Mouse (Mus musculus) mouse embryonic stem cell (cell line): ENCODE data around the gene C530008M17Rik.

Experiments
- in situ Hi-C, 2 experiments: fragments of 300-500 bp; cut with MboI; formaldehyde crosslinking; loops; 1 replicate in 1 of 2; 3 replicates in 1 of 2; pipeline ENCODE4 v1.14.3; 2019 to 2020; ENCODE audit warnings: low sequenced_read_pairs in 2 of 2, low pct_unique_long_range_greater_than_20kb in 1 of 2, mixed read lengths in 1 of 2; ENCODE audit not compliant: unreplicated experiment in 1 of 2

The C530008M17Rik gene

DNA sequence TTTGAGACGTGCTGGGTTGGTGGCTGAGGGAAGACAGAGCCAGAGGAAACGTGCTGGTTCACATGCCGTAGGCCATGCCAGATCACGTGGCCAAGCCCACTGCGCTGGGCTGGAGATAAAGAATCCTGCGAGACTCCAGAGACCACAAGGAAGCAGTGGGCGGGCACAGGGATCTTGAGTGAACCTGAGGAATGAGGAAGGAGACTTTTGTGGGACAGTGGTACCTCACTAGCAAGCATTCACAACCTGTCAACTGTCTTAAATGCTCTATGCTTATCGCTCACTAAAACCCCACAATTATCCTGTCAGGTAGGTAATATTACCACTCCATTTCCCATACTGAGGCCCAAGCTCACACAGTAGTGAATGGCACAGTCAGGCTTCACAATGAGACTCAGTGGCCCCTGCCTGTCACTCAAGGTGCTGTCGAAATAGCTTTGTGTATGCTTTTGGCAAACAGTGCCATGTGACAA, 88.5 kb downstream of the C530008M17Rik start:
- in situ Hi-C loops: no loop called here

DNA sequence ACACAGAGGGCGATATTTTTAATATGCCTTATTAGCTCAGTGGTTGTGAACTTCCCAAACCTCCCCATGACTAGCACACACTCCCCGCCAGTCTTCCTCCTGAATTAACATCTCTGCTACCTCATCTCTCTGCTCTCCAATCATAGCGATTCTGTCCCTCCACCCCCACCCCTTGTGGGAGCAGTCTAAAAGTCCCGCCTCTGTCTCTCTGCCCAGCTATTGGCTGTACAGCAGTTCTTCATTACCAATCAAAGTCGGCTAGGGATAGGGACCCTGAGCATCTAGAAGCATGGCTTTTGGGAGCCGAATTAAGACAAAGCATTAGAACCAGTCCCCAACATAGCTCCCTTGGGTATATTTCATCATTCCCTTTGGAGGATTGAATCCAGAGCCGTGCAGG, 91.5 kb downstream of the C530008M17Rik start:
- in situ Hi-C loops: no loop called here

DNA sequence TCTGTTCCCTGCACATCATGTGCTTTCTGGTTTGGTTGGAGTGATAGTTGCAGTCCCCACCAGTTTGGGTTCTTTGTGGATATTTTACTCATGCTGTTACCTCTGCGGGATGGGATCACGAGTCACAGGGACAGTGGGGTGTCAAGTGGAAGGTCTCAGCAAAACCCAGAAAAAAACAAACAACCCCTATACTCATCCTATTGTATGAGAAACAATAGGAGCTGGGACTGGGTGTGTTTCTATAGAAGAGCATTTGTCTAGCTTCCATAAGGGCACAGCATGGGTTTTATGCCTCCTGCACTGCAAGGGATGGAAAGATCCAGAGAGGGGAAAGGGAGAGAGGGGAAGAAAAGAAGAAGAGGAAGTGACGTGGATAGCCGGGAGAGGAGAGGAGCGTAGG, 96.0 kb downstream of the C530008M17Rik start:
- in situ Hi-C loops: no loop called here

- in situ Hi-C loops: no loop called here
Observed at GRCm38 (mm10) chr5:76760349-76760748, 104.0 kb downstream of the C530008M17Rik start.

DNA sequence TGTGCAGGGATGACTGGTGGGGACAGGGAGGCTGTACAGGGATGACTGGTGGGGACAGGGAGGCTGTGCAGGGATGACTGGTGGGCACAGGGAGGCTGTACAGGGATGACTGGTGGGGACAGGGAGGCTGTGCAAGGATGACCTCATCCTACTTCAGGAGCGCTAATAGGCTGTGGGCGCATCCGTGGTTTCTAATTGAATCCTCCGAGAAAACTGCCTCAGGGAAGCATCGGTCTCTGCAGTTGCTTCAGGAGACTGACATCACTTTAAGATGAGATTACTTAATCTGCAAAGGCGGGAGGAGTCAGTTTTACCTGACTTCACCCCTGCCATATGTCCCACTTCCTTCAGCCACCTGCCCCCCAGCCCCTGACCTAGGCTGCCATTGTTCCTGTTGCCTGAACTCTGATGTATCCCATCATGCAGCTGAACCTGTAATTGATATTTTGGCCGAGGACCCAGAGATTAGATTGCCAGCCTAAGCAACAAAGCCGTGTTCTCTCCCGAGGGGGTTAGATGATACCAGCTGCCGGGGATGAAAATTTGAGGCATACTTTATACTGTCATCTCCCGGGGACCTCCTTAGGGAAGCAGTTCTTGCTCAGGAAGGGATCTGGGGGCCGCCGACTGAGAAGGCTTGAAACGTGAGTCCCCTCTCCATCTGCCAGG, 105.9 kb downstream of the C530008M17Rik start:
- in situ Hi-C loops: no loop called here

DNA sequence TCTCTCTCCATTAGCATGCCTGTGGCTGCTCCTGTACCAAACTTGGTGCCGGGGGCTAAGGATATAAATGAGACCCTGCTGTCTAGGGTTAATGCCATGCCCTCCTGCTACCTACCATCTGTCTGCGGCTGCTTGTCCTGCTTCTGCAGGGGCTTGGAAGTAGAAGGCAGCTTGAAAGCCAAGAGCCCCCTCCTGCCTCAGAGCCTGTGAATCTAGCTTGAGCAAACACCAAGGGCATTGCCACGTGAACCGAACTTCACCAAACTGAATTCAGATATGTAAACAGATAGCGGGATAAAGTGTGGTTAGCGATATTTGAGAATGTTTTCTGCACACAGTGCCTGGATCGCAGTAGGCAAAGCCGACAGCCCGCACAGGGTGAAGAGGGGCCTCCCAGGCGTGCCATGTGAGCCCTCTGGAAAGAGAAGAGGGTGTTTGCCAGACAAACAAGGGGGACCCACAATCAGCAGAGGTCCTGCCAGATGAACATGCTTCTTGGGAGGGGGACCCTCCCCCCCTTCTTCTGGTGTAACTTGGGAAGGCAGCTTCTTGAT, 106.9 kb downstream of the C530008M17Rik start:
- in situ Hi-C loops: no loop called here

GRCm38 (mm10) chr5:76763731-76764130, 107.4 kb downstream of the C530008M17Rik start:
- in situ Hi-C loops: no loop called here

DNA sequence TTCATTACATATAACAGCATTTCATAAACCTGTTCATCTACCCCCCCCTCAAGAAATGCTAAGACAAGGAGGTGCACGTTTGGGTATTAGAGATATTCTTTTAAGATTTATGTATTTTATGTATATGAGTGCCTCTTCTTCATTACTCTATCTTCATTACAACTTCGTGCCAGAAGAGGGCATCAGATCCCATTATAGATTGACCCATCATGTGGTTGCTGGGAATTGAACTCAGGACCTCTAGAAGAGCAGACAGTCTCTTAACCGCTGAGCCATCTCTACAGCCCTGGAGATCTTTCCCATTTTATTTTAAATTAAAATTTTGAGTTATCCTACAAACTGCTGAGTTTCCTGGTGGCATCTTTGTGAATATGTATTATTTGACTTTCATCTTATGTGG, 112.7 kb downstream of the C530008M17Rik start:
- in situ Hi-C loops: loop anchor here (5.0 kb wide), 2 partner anchors 73 to 83 kb away; no protein-coding TSS in a partner anchor

DNA sequence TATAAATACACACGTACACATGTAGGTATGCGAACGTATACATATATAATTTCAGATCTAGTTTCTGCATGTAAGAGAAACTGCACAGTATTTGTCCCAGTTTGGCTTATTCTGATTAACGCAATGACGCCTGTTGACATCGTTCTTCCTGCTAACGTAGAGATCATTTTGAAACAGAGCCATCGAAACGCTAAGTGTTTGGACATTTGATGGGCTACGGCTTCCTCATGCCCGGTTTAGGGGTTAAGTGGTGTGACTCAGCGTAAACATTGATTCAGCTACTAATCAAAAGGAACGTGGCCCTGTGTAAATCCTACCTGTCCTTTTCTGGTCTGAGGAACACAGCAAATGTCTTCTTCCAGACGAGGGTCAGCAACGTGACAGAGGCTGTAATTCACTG, 113.3 kb downstream of the C530008M17Rik start:
- in situ Hi-C loops: loop anchor here (5.0 kb wide), 2 partner anchors 73 to 83 kb away; no protein-coding TSS in a partner anchor

DNA sequence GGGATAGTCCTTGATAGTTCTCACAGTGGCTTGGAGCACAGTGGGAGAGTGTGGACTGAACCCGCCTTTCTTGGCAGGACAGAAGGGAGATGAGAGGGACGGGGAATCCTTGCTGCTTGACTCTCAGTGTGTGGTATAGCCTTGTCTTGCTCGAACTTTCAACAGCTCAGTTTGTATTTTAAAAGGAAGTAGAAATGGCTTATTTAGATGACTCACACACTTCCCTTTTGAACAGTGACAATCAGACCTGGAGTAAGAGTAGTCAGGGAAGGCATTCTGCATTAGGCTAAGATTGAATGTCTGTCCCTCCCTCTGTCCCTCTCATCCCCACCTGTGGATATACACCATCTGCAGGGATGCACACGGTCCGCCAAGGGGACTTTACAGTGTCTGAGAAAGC, 115.1 kb downstream of the C530008M17Rik start:
- in situ Hi-C loops: no loop called here

- in situ Hi-C loops: no loop called here
Observed at GRCm38 (mm10) chr5:76772831-76773230, 116.5 kb downstream of the C530008M17Rik start.

DNA sequence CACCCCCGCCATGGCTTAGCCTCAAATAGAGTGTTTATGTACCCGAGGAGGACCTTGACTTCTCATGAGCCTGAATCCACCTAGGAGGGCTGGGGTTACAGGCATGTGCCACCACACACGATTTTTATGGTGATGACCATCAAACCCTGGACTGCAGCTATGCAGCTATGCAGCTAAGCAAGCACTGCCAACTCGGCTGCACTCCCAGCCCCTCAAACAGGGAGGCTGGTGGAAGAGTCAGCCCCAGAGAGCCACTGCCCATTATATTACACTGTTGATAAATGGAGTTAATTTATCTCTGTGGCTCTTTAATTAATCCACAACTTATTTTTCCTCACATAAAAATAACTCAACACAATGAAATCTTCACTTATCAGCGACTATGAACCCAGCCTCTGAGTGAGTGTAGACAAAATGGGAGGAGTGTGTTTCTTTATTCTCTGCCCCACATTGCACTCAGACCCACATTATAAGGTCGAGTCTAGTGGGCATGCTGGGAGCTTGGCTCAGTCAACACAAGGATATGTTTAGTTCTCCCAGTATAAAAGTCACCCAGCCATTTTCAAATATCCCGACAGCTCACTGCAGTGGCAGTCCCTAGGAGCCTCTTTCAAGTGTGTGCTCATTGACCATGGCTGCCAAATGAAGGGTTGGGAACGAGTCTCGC, 117.3 kb downstream of the C530008M17Rik start:
- in situ Hi-C loops: no loop called here

- in situ Hi-C loops: no loop called here
Observed at GRCm38 (mm10) chr5:76779094-76779615, 122.8 kb downstream of the C530008M17Rik start.

- in situ Hi-C loops: no loop called here
Observed at GRCm38 (mm10) chr5:76781943-76782342, 125.6 kb downstream of the C530008M17Rik start.

DNA sequence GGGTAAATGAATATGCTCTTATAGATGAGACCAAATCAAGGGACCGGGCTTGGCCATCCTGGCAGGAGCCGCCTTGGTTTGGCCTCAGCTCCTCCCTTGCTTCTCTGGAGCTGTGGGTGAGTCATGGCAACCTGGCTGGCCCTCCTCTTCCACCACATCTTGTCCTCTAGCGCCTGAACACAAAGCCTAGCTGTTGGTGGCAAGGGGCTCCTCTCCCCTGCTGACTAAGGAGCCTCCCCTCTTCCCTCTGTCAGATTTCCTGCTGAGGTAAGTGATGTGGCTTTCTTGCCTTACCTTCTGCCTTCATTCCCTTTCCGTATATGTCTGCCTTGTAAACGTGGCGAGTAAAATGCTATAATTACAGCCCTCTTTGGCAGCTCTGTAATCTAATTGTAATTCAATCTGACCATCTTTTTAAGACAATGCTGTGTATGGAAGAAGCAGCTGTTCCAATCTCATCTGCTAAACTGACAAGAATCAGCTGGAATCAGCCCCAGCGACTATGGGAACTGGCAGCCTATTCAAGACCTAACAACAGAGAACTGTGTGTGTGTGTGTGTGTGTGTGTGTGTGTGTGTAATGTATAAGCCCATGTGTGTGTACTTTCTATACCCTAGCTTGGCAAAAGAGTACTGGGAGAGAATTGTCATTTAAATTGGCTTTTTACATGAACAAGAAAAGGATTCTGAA, 126.2 kb downstream of the C530008M17Rik start:
- in situ Hi-C loops: no loop called here

DNA sequence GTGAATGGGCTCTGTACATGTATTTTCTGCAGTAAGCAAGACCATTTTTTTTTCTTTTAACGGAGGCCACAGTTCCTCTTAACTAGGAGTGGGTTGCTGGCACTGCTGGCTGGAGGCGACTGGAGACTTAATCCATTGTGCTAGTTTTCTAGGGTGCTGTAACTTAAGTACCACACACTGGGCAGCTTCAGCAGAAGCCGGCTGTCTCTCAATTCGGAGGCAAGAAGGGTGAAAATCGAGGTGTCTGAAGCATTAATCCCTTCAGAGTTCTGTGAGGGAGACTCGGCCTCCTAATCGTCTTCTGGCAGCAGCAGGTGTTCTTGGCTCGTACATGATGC, 126.8 kb downstream of the C530008M17Rik start:
- in situ Hi-C loops: no loop called here

DNA sequence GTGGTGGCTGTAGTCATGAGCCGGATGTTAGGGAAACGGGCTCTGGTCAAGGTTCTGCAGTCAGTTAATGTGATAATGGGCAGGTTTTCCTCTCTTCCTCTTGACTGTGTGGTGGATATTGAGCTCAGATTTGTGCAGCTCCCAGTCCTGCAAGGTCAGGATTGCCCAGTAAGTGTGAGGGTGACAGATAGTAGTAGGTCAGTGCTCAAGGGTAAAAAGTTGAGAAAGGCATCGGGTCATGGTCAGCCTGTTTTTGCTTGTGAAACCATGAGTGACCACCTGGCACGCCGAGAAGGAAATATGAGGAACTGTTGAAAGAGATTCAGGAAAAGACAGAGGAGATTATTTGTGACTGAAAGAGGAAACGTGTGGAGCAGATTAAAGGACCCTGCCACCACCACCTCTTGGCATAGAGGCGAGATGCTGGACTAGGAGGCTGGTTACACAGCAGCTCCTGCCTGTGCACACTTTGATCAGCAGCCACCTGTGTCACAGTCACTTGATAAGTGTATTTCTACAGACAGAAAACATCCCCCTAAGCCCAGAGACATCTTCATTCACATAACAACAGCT, 127.9 kb downstream of the C530008M17Rik start:
- in situ Hi-C loops: no loop called here

- in situ Hi-C loops: no loop called here
Observed at GRCm38 (mm10) chr5:76785013-76785412, 128.7 kb downstream of the C530008M17Rik start.

GRCm38 (mm10) chr5:76789881-76790280, 133.6 kb downstream of the C530008M17Rik start:
- in situ Hi-C loops: no loop called here
